Mouse (Mus musculus) MEL (cell line): ENCODE measurements at regions not wholly inside any gene's neighbourhood (a gene's known extent, or its start where the extent isn't known, plus 50 kb on each side); places are given as distances from the start of the nearest gene placed in this dataset.

Experiments used
- CTCF ChIP-seq, 3 experiments: IDR thresholded peaks in 2 of 3; conservative IDR thresholded peaks in 1 of 3; 2 replicates each; pipeline ENCODE4 v1.5.1; 2011 to 2012; ENCODE audit warnings: low read length in 3 of 3, low read depth in 2 of 3, mild to moderate bottlenecking in 2 of 3, improper control_type of control experiment in 1 of 3, inconsistent platforms in 1 of 3, mixed read lengths in 1 of 3, moderate library complexity in 1 of 3; ENCODE audit not compliant: control insufficient read depth in 1 of 3, insufficient read depth in 1 of 3, poor library complexity in 1 of 3, severe bottlenecking in 1 of 3
- ELF1 ChIP-seq: IDR thresholded peaks from 2 replicates; pipeline ENCODE4 v1.6.1; 2014; ENCODE audit warnings: low read depth, mild to moderate bottlenecking, inconsistent platforms, low read length, improper control_type of control experiment, moderate library complexity
- EP300 ChIP-seq, 2 experiments: IDR thresholded peaks; 2 replicates each; pipeline ENCODE4 v1.6.1; 2011; ENCODE audit warnings: improper control_type of control experiment in 2 of 2, low read length in 2 of 2, low read depth in 1 of 2, mild to moderate bottlenecking in 1 of 2
- JUND ChIP-seq: IDR thresholded peaks from 2 replicates; pipeline ENCODE4 v1.6.1; 2011; ENCODE audit warnings: low read depth, mild to moderate bottlenecking, improper control_type of control experiment, low read length
- POLR2A ChIP-seq, 2 experiments: IDR thresholded peaks; 2 replicates each; pipeline ENCODE4 v1.6.1; 2011 to 2012; ENCODE audit warnings: low read length in 2 of 2, mild to moderate bottlenecking in 2 of 2, control low read depth in 1 of 2, improper control_type of control experiment in 1 of 2, low read depth in 1 of 2, moderate library complexity in 1 of 2; ENCODE audit not compliant: control insufficient read depth in 1 of 2, insufficient read depth in 1 of 2, poor library complexity in 1 of 2
- POLR2AphosphoS2 ChIP-seq: IDR thresholded peaks from 2 replicates; pipeline ENCODE4 v1.6.1; 2011; ENCODE audit warnings: low read length, improper control_type of control experiment
- RCOR1 ChIP-seq: IDR thresholded peaks from 2 replicates; pipeline ENCODE4 v1.6.1; 2012; ENCODE audit warnings: low read depth, mild to moderate bottlenecking, inconsistent platforms, low read length, improper control_type of control experiment

GRCm38 (mm10) chr7:111227082-111227481 lies 144.3 kb upstream of the Eif4g2 start:
- TF ChIP-seq EP300 (IDR thresholded peaks at IDR 0.05; ENCODE audit: low read depth in 1 of 2, low read length in 2 of 2) (no peak), RCOR1 (no peak), CTCF (IDR thresholded peaks at IDR 0.05 in 2 of 3, conservative IDR thresholded peaks at IDR 0.05 in 1 of 3; ENCODE audit: control insufficient read depth in 1 of 3, insufficient read depth in 1 of 3, low read depth in 2 of 3, low read length in 3 of 3, poor library complexity in 1 of 3, severe bottlenecking in 1 of 3) (no peak), POLR2A (IDR thresholded peaks at IDR 0.05; ENCODE audit: control insufficient read depth in 1 of 2, insufficient read depth in 1 of 2, low read depth in 1 of 2, low read length in 2 of 2, poor library complexity in 1 of 2) (no peak), JUND (no peak), POLR2AphosphoS2 (no peak), ELF1 (no peak)
